Mouse (Mus musculus) megakaryocyte, embryonic 14.5 days (primary cell): Measurements from ENCODE around the gene Sectm1a. TPM values are rescaled to one million over a fixed set of nuclear protein-coding genes. Genes with fewer than 3 reads are reported as not detected.

ENCODE experiments used
- H3K27me3 ChIP-seq: replicated peaks from 2 replicates; pipeline ENCODE3; 2012; ENCODE audit warnings: inconsistent platforms
- H3K36me3 ChIP-seq: replicated peaks from 2 replicates; pipeline ENCODE3; 2012; ENCODE audit warnings: low read length, inconsistent platforms, mixed read lengths
- H3K4me1 ChIP-seq: 2 replicates; pipeline ENCODE4 v1.6.1; 2012; ENCODE audit warnings: inconsistent platforms
- H3K4me3 ChIP-seq: replicated peaks from 2 replicates; pipeline ENCODE3; 2012; ENCODE audit warnings: moderate library complexity, mild to moderate bottlenecking, inconsistent platforms
- H3K9me3 ChIP-seq: 2 replicates; pipeline ENCODE4 v1.6.1; 2012; ENCODE audit warnings: inconsistent platforms
- FLI1 ChIP-seq: IDR thresholded peaks from 2 replicates; pipeline ENCODE4 v1.6.1; 2012; ENCODE audit warnings: low read length, inconsistent platforms, mixed read lengths
- GATA1 ChIP-seq: IDR thresholded peaks from 3 replicates; pipeline ENCODE4 v1.6.1; 2012; ENCODE audit warnings: mixed read lengths, low read length, inconsistent platforms, borderline replicate concordance
- polyA plus RNA-seq: library from polyadenylated mRNA; stranded (reverse); fragments of >175 nt; gene quantifications from 2 replicates; pipeline ENCODE4 v1.2.3, GENCODE M21; 2012; ENCODE audit warnings: low replicate concordance; ENCODE audit not compliant: insufficient read depth

Sectm1a gene
- polyA plus RNA-seq, 1 experiment = not detected

DNA sequence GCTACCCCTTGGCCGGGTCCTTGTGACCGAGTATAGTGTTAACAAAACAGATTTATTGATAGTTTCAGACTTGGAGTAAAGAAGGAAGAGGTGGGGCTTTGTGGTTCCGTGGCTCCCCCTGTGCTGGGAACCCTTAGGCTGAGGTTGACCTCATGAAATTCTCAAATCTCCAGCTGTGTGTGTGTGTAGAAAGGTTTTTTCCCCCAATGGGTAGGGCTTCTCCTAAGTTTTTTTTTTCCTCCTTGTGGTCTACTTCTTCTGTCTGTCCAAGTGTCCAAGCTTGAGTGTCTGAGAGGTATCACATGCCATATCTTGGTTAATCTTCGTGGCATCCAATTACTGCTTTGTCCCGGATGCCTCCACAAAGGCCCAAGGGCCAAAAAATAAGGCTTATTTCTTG lies 47.9 kb downstream of the Sectm1a start:
- Histone ChIP-seq H3K27me3 (peaks cover 51% of the 10 kb centered on the region), H3K4me1 (peaks cover 81% of the 10 kb centered on the region), H3K9me3 (no peaks in the 10 kb centered on the region), H3K36me3 (peaks cover 13% of the 10 kb centered on the region), H3K4me3 (no peak overlapping the region)
- TF ChIP-seq FLI1 (no peak), GATA1 (no peak)

DNA sequence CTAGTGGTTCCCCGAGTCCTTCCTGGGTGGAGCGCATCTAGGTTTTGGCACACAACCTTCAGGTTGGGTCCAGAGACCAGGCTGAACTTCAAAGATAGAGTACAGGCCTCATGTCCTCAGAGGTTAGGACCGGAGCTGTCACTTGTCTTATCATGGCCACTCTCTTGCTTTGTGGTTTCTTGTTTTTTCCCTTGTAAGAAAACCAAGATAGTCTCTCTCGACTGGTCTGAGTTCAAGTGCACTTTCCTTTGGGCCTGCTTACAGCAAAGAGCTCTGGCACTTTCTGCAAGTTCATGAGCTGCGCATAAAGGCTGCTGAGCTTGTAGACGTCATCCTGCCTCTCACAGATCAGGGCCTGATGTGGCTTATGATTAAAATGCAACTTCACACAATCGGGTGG lies 53.8 kb downstream of the Sectm1a start:
- Histone ChIP-seq H3K27me3 (peaks cover 28% of the 10 kb centered on the region), H3K4me1 (peaks cover 59% of the 10 kb centered on the region), H3K9me3 (no peaks in the 10 kb centered on the region), H3K4me3 (peak overlapping the region; percentile 68), H3K36me3 (no peaks in the 10 kb centered on the region)
- no peak for TF ChIP-seq GATA1
- TF ChIP-seq FLI1 = no peak

DNA sequence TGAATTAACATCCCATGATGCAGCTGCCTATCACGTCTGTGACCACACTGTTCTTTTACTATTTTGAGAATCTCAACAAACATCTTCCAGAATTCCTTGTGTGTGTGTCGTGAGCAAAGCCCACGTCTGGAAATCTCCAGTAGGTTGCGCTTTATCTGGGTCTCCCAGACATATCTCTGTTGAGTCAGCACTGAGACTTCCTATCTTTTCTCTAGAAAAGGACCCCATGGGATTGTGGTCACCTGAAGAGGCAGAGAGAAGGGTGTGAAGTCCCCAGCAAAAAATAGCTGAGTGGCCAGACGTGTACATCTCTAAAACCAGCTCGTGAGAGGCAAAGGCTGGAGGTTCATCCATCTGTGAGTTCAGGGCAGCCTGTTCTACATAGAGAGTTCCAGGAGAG lies 56.9 kb downstream of the Sectm1a start:
- no peak overlapping the region for H3K4me3 ChIP-seq
- H3K4me1 ChIP-seq = peaks cover 66% of the 10 kb centered on the region
- no peaks in the 10 kb centered on the region for H3K9me3 ChIP-seq
- no peaks in the 10 kb centered on the region for H3K36me3 ChIP-seq
- H3K27me3 ChIP-seq = peaks cover 53% of the 10 kb centered on the region
- TF ChIP-seq GATA1 (no peak), FLI1 (no peak)

DNA sequence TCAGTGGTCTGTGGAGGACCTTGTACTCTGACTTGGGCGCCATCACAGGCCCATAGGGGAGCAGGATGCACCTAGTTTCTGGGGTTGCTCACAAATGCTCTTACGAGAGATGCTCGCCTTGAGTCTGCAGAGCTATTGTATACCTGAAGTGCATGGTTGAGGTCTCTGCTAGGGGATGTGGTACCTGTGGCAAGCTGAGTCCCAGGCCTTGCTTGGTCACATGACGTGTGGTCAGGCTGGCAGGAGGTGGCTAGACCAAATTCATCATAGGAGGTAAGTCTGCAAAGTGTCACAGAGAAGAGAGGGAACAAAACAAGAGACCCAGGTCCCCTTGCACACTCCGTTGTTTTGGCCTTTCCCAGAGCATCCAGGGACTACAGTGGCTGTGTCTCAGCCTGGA lies 61.5 kb downstream of the Sectm1a start:
- peaks cover 74% of the 10 kb centered on the region for H3K27me3 ChIP-seq
- H3K4me1 ChIP-seq = peaks cover 78% of the 10 kb centered on the region
- no peaks in the 10 kb centered on the region for H3K36me3 ChIP-seq
- H3K9me3 ChIP-seq = no peaks in the 10 kb centered on the region
- no peak overlapping the region for H3K4me3 ChIP-seq
- TF ChIP-seq GATA1 = no peak
- TF ChIP-seq FLI1 = no peak

DNA sequence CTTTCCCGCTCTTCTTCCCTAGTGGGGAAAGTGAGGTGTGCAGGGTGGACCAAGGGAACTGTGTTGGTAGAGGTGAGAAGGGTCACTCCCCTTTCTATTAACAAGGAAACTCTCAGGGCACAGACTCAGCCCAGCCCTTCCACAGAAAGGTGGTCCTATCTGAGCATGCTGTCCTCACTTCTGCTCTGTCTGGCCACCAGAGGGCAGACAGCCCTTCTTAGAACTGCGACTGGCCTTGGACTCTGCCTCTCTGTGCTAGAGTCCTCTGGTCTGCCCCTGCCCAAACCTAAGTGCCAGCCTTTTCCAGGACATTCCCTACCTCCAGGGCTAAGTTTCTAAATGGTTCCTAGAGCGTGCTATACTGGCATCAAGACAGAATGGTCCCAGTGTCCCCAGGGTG lies 63.3 kb downstream of the Sectm1a start:
- TF ChIP-seq GATA1 = no peak
- no peak for TF ChIP-seq FLI1

More for the DNA sequence above, 63.3 kb downstream of the Sectm1a start:
- Histone ChIP-seq H3K4me3 (no peak overlapping the region), H3K4me1 (peaks cover 69% of the 10 kb centered on the region), H3K27me3 (peaks cover 77% of the 10 kb centered on the region), H3K9me3 (no peaks in the 10 kb centered on the region), H3K36me3 (no peaks in the 10 kb centered on the region)

Other genes with a start within 250 kb of the Sectm1a start
- 2.0 TPM in 1 of 2 replicates, not detected in the other for gene Ccdc57, start 148.3 kb downstream of the Sectm1a start, polyA plus RNA-seq
- gene Slc16a3, start 132.7 kb downstream of the Sectm1a start, polyA plus RNA-seq = 673 and 816 TPM in 2 replicates
- 152 and 176 TPM in 2 replicates for gene Csnk1d, start 89.9 kb downstream of the Sectm1a start, polyA plus RNA-seq
- 28.5 and 38.2 TPM in 2 replicates for gene Cd7, start 41.8 kb downstream of the Sectm1a start, polyA plus RNA-seq
- gene Sectm1b, start 17.7 kb downstream of the Sectm1a start, polyA plus RNA-seq = not detected in 2 replicates
- gene Tex19.2, start 37.5 kb upstream of the Sectm1a start, polyA plus RNA-seq = 0.08 TPM in 1 of 2 replicates, not detected in the other
- not detected in 2 replicates for gene Tex19.1, start 64.9 kb upstream of the Sectm1a start, polyA plus RNA-seq
- not detected in 2 replicates for gene Uts2r, start 79.1 kb upstream of the Sectm1a start, polyA plus RNA-seq
- gene Hexdc, start 123.2 kb upstream of the Sectm1a start, polyA plus RNA-seq = 3.7 and 4.2 TPM in 2 replicates
- 4.5 and 7.6 TPM in 2 replicates for gene Ogfod3, start 123.5 kb upstream of the Sectm1a start, polyA plus RNA-seq
- gene Cybc1, start 148.1 kb upstream of the Sectm1a start, polyA plus RNA-seq = 1.1 and 9.5 TPM in 2 replicates
- 10.2 and 13.3 TPM in 2 replicates for gene Narf, start 156.0 kb upstream of the Sectm1a start, polyA plus RNA-seq
- gene Foxk2, start 178.8 kb upstream of the Sectm1a start, polyA plus RNA-seq = 24.9 and 43.6 TPM in 2 replicates